Mouse (Mus musculus) midbrain, postnatal 0 days (tissue): Measurements from ENCODE around the gene Arhgap24. TPM values are rescaled to one million over a fixed set of nuclear protein-coding genes. Genes with fewer than 3 reads are reported as not detected.

ENCODE experiments used
- ATAC-seq: fragments of 200-750 bp; cut with Nextera tagmentation; 2 replicates; pipeline ENCODE4 v1.8.0; 2017; ENCODE audit warnings: moderate number of reproducible peaks, mild to moderate bottlenecking, moderate TSS enrichment, moderate library complexity; ENCODE audit not compliant: low FRiP score
- DNase-seq: peaks from one replicate; pipeline ENCODE4 v3.0.0-alpha.2; 2015; ENCODE audit warnings: low spot score
- H3K27ac ChIP-seq: fragments of 300-500 bp; sonication (generic); 2 replicates; pipeline ENCODE4 v1.5.1; 2014; ENCODE audit warnings: low read depth, mild to moderate bottlenecking, low read length, mixed read lengths
- H3K27me3 ChIP-seq: fragments of 300-500 bp; sonication (generic); 2 replicates; pipeline ENCODE4 v1.6.1; 2014; ENCODE audit warnings: low read length, control low read depth, mixed read lengths; ENCODE audit not compliant: insufficient read depth
- H3K36me3 ChIP-seq: fragments of 300-500 bp; sonication (generic); 2 replicates; pipeline ENCODE4 v1.6.1; 2014; ENCODE audit warnings: low read length, control low read depth, mixed read lengths; ENCODE audit not compliant: insufficient read depth
- H3K4me1 ChIP-seq: fragments of 300-500 bp; sonication (generic); 2 replicates; pipeline ENCODE4 v1.6.1; 2014; ENCODE audit warnings: mild to moderate bottlenecking, control low read depth, antibody characterized with exemption, low read length, mixed read lengths; ENCODE audit not compliant: insufficient read depth
- H3K4me2 ChIP-seq: fragments of 300-500 bp; sonication (generic); 2 replicates; pipeline ENCODE4 v1.6.1; 2014; ENCODE audit warnings: low read depth, mild to moderate bottlenecking, low read length, mixed read lengths; ENCODE audit not compliant: poor library complexity, severe bottlenecking
- H3K4me3 ChIP-seq: fragments of 300-500 bp; sonication (generic); 2 replicates; pipeline ENCODE4 v1.5.1; 2014; ENCODE audit warnings: low read depth, mild to moderate bottlenecking, low read length, moderate library complexity
- H3K9ac ChIP-seq: fragments of 300-500 bp; sonication (generic); replicated peaks from 2 replicates; pipeline ENCODE4 v1.6.1; 2014; ENCODE audit warnings: mild to moderate bottlenecking, low read length, moderate library complexity, mixed read lengths; ENCODE audit not compliant: poor library complexity, severe bottlenecking
- H3K9me3 ChIP-seq: fragments of 300-500 bp; sonication (generic); 2 replicates; pipeline ENCODE4 v1.6.1; 2016; ENCODE audit warnings: low read length, control low read depth
- CTCF ChIP-seq: IDR thresholded peaks from 2 replicates; pipeline ENCODE4 v1.5.1; 2016; ENCODE audit warnings: antibody characterized with exemption, mild to moderate bottlenecking
- WGBS: fragments of 180-500 bp; shearing (Covaris S2); extraction: QIAGEN DNeasy Blood & Tissue Kit; methylation state at CpG from one replicate; pipeline ENCODE4 v1.1.7; 2014; 5-methylcytosine and 5-hydroxymethylcytosine counted together
- polyA plus RNA-seq: library from polyadenylated mRNA; unstranded; fragments of >200 nt; fragmentation: Nextera tagmentation; extraction: Ambion mirVana; gene quantifications from 2 replicates; pipeline ENCODE4 v1.2.1, GENCODE M21; 2015
- total RNA-seq: library from RNA; depleted of rRNA; stranded (reverse); fragments of >200 nt; gene quantifications from 2 replicates; pipeline ENCODE4 v1.2.3, GENCODE M21; 2014

Gene Arhgap24
- total and polyA plus RNA-seq, 2 experiments from 2014 or later: 14.6 to 19.3 TPM

- Histone ChIP-seq H3K4me3 (no peak overlapping the region), H3K27me3 (no peaks in the 10 kb centered on the region), H3K9ac (no peak overlapping the region), H3K36me3 (no peaks in the 10 kb centered on the region), H3K27ac (no peak overlapping the region), H3K4me2 (no peak overlapping the region), H3K4me1 (no peaks in the 10 kb centered on the region), H3K9me3 (no peaks in the 10 kb centered on the region)
- TF ChIP-seq CTCF: no peak
- DNase-seq (no peak), ATAC-seq (no peak)
- WGBS: 72% methylated on average over 2 of the region's 2 CpGs
Measured at GRCm38 (mm10) chr5:102503868-102504267, 22.7 kb downstream of the Arhgap24 start.

- H3K27ac ChIP-seq: no peak overlapping the region
- no peak for DNase-seq
- H3K4me2 ChIP-seq: no peak overlapping the region
- no peaks in the 10 kb centered on the region for H3K27me3 ChIP-seq
- no peak overlapping the region for H3K4me3 ChIP-seq
- no peak for TF ChIP-seq CTCF
- no peaks in the 10 kb centered on the region for H3K4me1 ChIP-seq
- no peak for ATAC-seq
- 90% methylated on average over 4 of the region's 4 CpGs for WGBS
- H3K9ac ChIP-seq: no peak overlapping the region
- H3K36me3 ChIP-seq: no peaks in the 10 kb centered on the region
- H3K9me3 ChIP-seq: no peaks in the 10 kb centered on the region
Measured at GRCm38 (mm10) chr5:102504557-102504956, 23.4 kb downstream of the Arhgap24 start.

GRCm38 (mm10) chr5:102508162-102508561, 27.0 kb downstream of the Arhgap24 start:
- ATAC-seq (no peak), DNase-seq (no peak)
- Histone ChIP-seq H3K9me3 (no peaks in the 10 kb centered on the region), H3K9ac (no peak overlapping the region), H3K27ac (no peak overlapping the region), H3K4me2 (no peak overlapping the region), H3K4me1 (no peaks in the 10 kb centered on the region), H3K27me3 (no peaks in the 10 kb centered on the region), H3K36me3 (no peaks in the 10 kb centered on the region), H3K4me3 (no peak overlapping the region)
- peak; percentile 30; the same call in 1 of the 2 replicates for TF ChIP-seq CTCF
- 75% methylated on average over 3 of the region's 3 CpGs for WGBS

GRCm38 (mm10) chr5:102509381-102509780, 28.2 kb downstream of the Arhgap24 start:
- H3K36me3 ChIP-seq: no peaks in the 10 kb centered on the region
- no peaks in the 10 kb centered on the region for H3K4me1 ChIP-seq
- no peaks in the 10 kb centered on the region for H3K9me3 ChIP-seq
- H3K27me3 ChIP-seq: no peaks in the 10 kb centered on the region
- WGBS: 58% methylated on average over 2 of the region's 2 CpGs
- H3K4me2 ChIP-seq: no peak overlapping the region
- no peak overlapping the region for H3K27ac ChIP-seq
- ATAC-seq: no peak
- TF ChIP-seq CTCF: no peak
- no peak overlapping the region for H3K9ac ChIP-seq
- no peak overlapping the region for H3K4me3 ChIP-seq
- DNase-seq: no peak

GRCm38 (mm10) chr5:102511651-102512050, 30.5 kb downstream of the Arhgap24 start:
- no peak overlapping the region for H3K27ac ChIP-seq

GRCm38 (mm10) chr5:102515496-102515895, 34.3 kb downstream of the Arhgap24 start:
- WGBS: 52% methylated on average over 7 of the region's 7 CpGs
- Histone ChIP-seq H3K36me3 (no peaks in the 10 kb centered on the region), H3K27ac (no peak overlapping the region), H3K27me3 (no peaks in the 10 kb centered on the region), H3K4me2 (no peak overlapping the region), H3K4me1 (no peaks in the 10 kb centered on the region; the same call in 1 of the 2 replicates), H3K4me3 (no peak overlapping the region), H3K9me3 (no peaks in the 10 kb centered on the region), H3K9ac (no peak overlapping the region)
- no peak for TF ChIP-seq CTCF
- no peak for DNase-seq
- no peak for ATAC-seq

More at GRCm38 (mm10) chr5:102511651-102512050, 30.5 kb downstream of the Arhgap24 start:
- H3K36me3 ChIP-seq: no peaks in the 10 kb centered on the region
- no peak overlapping the region for H3K4me3 ChIP-seq
- H3K4me1 ChIP-seq: no peaks in the 10 kb centered on the region; the same call in 1 of the 2 replicates
- no peaks in the 10 kb centered on the region for H3K27me3 ChIP-seq
- no peak overlapping the region for H3K9ac ChIP-seq
- no peak for TF ChIP-seq CTCF
- WGBS: 74% methylated on average over 4 of the region's 4 CpGs
- DNase-seq (no peak), ATAC-seq (no peak)
- H3K4me2 ChIP-seq: no peak overlapping the region
- H3K9me3 ChIP-seq: no peaks in the 10 kb centered on the region
